Mouse (Mus musculus) ES-E14 (cell line): Measurements from ENCODE around the gene Dolk. TPM values are rescaled to one million over a fixed set of nuclear protein-coding genes. Genes with fewer than 3 reads are reported as not detected.

Experiments
- DNase-seq: peaks from one replicate; pipeline ENCODE4 v3.0.0-alpha.2; 2013; ENCODE audit warnings: low read depth, low spot score
- H3K27ac ChIP-seq: 2 replicates; pipeline ENCODE4 v1.5.1; 2012; ENCODE audit warnings: low read depth, mild to moderate bottlenecking, low read length, moderate library complexity, mixed read lengths; ENCODE audit not compliant: poor library complexity, insufficient read depth, severe bottlenecking
- H3K36me3 ChIP-seq: 2 replicates; pipeline ENCODE4 v1.6.1; 2012; ENCODE audit warnings: mild to moderate bottlenecking, low read length, moderate library complexity, mixed read lengths; ENCODE audit not compliant: control insufficient read depth, poor library complexity, insufficient read depth, severe bottlenecking
- H3K4me1 ChIP-seq, 2 experiments: fragments of 150-350 bp in 1 of 2; sonication (generic) in 1 of 2; 2 replicates each; pipeline ENCODE4 v1.6.1; 2012; ENCODE audit warnings: low read length in 2 of 2, mild to moderate bottlenecking in 1 of 2, mixed read lengths in 1 of 2; ENCODE audit not compliant: control insufficient read depth in 2 of 2, insufficient read depth in 2 of 2, poor library complexity in 1 of 2
- H3K4me3 ChIP-seq, 2 experiments: fragments of 150-350 bp in 1 of 2; sonication (generic) in 1 of 2; 2 replicates each; pipeline ENCODE4 v1.5.1; 2012; ENCODE audit warnings: low read length in 2 of 2, low read depth in 1 of 2, mild to moderate bottlenecking in 1 of 2, mixed read lengths in 1 of 2; ENCODE audit not compliant: insufficient read depth in 1 of 2, poor library complexity in 1 of 2, severe bottlenecking in 1 of 2
- H3K9ac ChIP-seq: 2 replicates; pipeline ENCODE4 v1.6.1; 2012; ENCODE audit warnings: low read depth, mild to moderate bottlenecking, low read length, mixed read lengths; ENCODE audit not compliant: poor library complexity, insufficient read depth, severe bottlenecking
- H3K9me3 ChIP-seq: fragments of 150-350 bp; sonication (generic); 2 replicates; pipeline ENCODE4 v1.6.1; 2012; ENCODE audit warnings: low read depth, mild to moderate bottlenecking, low read length; ENCODE audit not compliant: control insufficient read depth, insufficient read depth
- CHD2 ChIP-seq: IDR thresholded peaks from 2 replicates; pipeline ENCODE4 v1.6.1; 2014; ENCODE audit warnings: mild to moderate bottlenecking, low read depth, low read length, inconsistent platforms
- HCFC1 ChIP-seq: IDR thresholded peaks from 2 replicates; pipeline ENCODE4 v1.6.1; 2012; ENCODE audit warnings: low read length, inconsistent platforms, borderline replicate concordance; ENCODE audit not compliant: insufficient read depth
- MAFK ChIP-seq: IDR thresholded peaks from 2 replicates; pipeline ENCODE4 v1.6.1; 2014; ENCODE audit warnings: mild to moderate bottlenecking, low read depth, low read length, inconsistent platforms; ENCODE audit not compliant: insufficient read depth
- ZC3H11A ChIP-seq: IDR thresholded peaks from 2 replicates; pipeline ENCODE4 v1.6.1; 2012; ENCODE audit warnings: low read depth, mild to moderate bottlenecking, inconsistent platforms, low read length, borderline replicate concordance
- ZNF384 ChIP-seq: IDR thresholded peaks from 2 replicates; pipeline ENCODE4 v1.6.1; 2012; ENCODE audit warnings: low read depth, low read length, inconsistent platforms
- in situ Hi-C, 2 experiments: fragments of 600-800 bp; cut with MboI; formaldehyde crosslinking; loops; one replicate each; pipeline ENCODE4 v1.15.1; 2025; ENCODE audit warnings: low sequenced_read_pairs in 2 of 2, inconsistent platforms in 1 of 2; ENCODE audit not compliant: unreplicated experiment in 2 of 2
- total RNA-seq: library from RNA; depleted of rRNA; stranded (reverse); fragments of 300-350 nt; gene quantifications from 2 replicates; pipeline ENCODE4 v1.2.3, GENCODE M21; 2012; rRNA removed

The Dolk gene
- total RNA-seq: 25.2 and 31.6 TPM in 2 replicates

DNA sequence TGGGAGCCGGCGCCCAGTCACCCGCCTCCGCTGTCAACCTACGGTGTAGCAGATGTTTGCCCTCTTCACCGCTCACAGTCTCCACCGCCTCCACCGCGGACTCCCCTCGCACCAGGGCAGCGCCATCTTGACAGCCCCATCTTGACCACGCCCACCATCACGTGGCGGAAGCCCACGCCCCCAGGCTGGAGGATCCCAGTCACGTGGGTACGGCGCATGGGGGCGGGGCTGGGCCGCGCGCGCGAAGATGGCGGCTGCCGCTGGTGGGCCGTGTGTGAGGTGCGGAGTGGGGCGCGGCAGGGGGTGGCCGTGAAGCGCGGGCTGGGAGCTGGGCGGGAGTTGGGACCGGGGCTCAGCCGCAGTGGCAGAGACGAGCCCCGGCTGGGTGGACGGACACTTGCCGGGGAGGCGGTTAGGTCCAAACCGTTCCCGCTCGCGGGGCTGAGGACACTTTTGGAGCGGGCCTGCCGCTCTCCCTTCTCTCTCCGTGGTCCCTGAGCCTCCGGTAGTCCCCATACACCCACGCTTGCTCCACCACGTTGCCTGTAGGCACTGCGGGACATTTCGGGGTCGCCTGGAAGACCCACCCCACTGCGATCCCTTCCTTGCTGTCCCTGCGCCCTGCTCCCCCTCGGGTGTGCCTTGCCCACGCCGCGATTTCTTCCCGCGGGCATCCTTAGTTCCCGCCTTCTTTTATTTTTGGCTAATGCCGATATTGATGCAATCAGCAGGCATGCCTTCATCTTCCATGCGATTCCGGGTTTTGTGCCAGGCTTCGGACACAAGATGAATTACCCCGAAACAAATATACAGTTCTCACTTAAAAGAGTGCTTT lies at the start of gene Dolk, which contains the start of gene Nup188:
Gene Dolk (minus strand): TSS at position 143 of the 835 bp plus-strand sequence.
Gene Nup188 (plus strand): TSS at position 206 of the 835 bp plus-strand sequence.
- Histone ChIP-seq H3K9ac (peak within 1 kb of the TSS; percentile 96), H3K36me3 (peaks cover 1% of the 10 kb centered on the region; the same call in 1 of the 2 replicates), H3K27ac (peak within 1 kb of the TSS; percentile 48), H3K4me1 (peaks cover 0 to 4% of the 10 kb centered on the region in 2 experiments; a peak in 1 of 4 replicates), H3K9me3 (no peaks in the 10 kb centered on the region), H3K4me3 (peak within 1 kb of the TSS; percentile 78 to 81)
- peak; percentile 90 for DNase-seq
- in situ Hi-C loops: no loop called here
- TF ChIP-seq CHD2 (no peak), HCFC1 (peak; percentile 68; the same call in 1 of the 2 replicates)

DNA sequence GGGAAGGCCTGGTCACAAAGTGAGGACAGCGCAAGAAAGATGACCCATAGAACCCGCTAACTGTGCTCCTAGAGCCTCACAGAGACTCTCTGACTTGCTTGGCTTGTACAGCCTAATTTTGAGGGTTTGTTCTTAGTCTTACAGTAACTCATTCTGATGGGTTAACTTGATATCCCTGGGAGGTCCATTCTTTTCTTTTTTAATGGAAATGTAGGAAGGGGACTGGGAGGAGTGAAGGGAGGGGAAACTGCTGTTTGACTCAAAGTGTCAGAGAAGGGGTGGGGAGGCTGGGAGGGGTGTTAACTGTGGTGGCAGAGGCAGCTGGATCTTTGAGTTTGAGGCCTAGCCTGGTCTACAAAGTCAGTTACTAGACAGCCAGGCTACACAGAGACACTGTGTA lies 49.2 kb upstream of the Dolk start:
- H3K36me3 ChIP-seq: peaks cover 81% of the 10 kb centered on the region
- in situ Hi-C loops: no loop called here
- H3K27ac ChIP-seq: peak overlapping the region; percentile 21; the same call in 1 of the 2 replicates
- no peaks in the 10 kb centered on the region for H3K9me3 ChIP-seq
- H3K4me1 ChIP-seq: peaks cover 4 to 21% of the 10 kb centered on the region in 2 experiments
- peak; percentile 85 for DNase-seq
- no peak overlapping the region for H3K9ac ChIP-seq
- H3K4me3 ChIP-seq: no peak overlapping the region
- TF ChIP-seq ZC3H11A: no peak

DNA sequence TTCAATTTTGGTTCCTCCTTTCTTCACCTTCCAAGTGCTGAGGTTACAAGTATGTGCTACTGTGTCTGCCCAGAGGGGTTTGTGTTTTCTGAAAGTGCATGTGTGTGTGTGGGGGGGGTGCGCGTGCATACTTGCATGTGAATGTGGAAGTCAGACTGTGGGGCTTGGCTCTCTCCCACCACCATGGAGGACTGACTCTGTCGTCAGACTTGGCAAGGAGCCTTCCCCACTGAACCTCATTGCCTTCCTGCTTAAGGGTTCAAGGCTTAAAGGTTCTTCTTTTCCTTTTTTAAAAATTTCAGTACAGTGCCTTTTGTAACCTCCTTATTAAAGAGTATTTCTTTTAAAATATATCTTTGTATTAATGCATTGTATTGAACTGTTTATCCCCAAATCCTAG lies 42.7 kb upstream of the Dolk start:
- no peaks in the 10 kb centered on the region for H3K9me3 ChIP-seq
- no peak overlapping the region for H3K4me3 ChIP-seq
- H3K9ac ChIP-seq: no peak overlapping the region
- no peak for DNase-seq
- no peak overlapping the region for H3K27ac ChIP-seq
- in situ Hi-C loops: no loop called here
- H3K36me3 ChIP-seq: peaks cover 71% of the 10 kb centered on the region
- H3K4me1 ChIP-seq: no peaks in the 10 kb centered on the region
- TF ChIP-seq MAFK: no peak
- no peak for TF ChIP-seq ZNF384
- no peak for TF ChIP-seq CHD2
- no peak for TF ChIP-seq HCFC1
- no peak for TF ChIP-seq ZC3H11A

DNA sequence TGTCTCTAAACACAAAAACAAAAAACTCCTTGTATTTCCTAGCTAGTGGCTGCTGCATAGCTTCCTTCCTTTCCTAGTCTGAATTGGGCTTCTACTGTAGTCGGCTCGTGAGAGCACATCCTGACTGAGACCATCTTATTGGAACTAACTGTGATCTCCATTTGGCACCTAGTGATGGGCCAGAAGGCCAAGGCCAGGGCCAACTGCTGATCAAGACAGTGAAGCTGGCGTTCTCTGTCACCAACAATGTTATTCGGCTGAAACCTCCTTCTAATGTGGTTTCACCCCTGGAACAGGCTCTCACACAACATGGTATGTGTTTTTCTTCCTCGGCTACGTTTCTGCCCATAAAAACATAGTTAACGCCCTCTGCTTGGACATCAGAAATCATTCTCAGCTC lies 41.1 kb upstream of the Dolk start:
- TF ChIP-seq ZC3H11A: no peak
- no peak for TF ChIP-seq MAFK
- no peak for TF ChIP-seq CHD2
- no peak for TF ChIP-seq HCFC1
- no peak for TF ChIP-seq ZNF384
- no peak overlapping the region for H3K9ac ChIP-seq
- no peak for DNase-seq

GRCm38 (mm10) chr2:30325296-30325695 lies 39.2 kb upstream of the Dolk start:
- H3K4me3 ChIP-seq: no peak overlapping the region
- no peaks in the 10 kb centered on the region for H3K4me1 ChIP-seq
- no peak for DNase-seq
- in situ Hi-C loops: no loop called here
- H3K36me3 ChIP-seq: peaks cover 68% of the 10 kb centered on the region
- no peak overlapping the region for H3K27ac ChIP-seq
- no peak overlapping the region for H3K9ac ChIP-seq
- TF ChIP-seq CHD2: no peak
- no peak for TF ChIP-seq ZC3H11A
- no peak for TF ChIP-seq MAFK
- TF ChIP-seq ZNF384: no peak
- no peak for TF ChIP-seq HCFC1
- H3K9me3 ChIP-seq: no peaks in the 10 kb centered on the region

More for the DNA sequence above, 41.1 kb upstream of the Dolk start:
- Histone ChIP-seq H3K9me3 (no peaks in the 10 kb centered on the region), H3K36me3 (peaks cover 71% of the 10 kb centered on the region), H3K4me1 (no peaks in the 10 kb centered on the region), H3K27ac (no peak overlapping the region), H3K4me3 (no peak overlapping the region)
- in situ Hi-C loops: no loop called here
